Mouse (Mus musculus): ENCODE results near the gene Trpt1.

The Trpt1 gene

DNA sequence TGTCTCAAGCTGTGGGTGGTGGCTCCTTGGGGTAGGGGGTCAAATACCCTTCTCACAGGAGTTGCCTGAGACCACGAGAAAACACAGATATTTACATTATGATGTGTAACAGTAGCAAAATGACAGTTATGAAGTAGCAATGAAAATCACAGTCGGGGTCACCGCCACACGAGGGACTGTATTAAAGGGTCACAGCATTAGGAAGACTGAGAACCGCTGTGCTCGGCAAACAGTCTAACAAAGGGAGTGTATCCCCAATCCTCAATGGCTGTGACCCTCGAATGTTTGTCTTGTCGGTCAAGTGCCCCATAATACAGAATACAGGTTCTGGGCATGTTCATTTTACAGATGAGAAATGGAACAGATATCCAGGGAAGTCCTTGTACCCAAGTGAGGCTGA is 1.9 kb upstream of the Trpt1 start:
- no peak for DNase-seq (ENCODE audit: low read depth)

DNA sequence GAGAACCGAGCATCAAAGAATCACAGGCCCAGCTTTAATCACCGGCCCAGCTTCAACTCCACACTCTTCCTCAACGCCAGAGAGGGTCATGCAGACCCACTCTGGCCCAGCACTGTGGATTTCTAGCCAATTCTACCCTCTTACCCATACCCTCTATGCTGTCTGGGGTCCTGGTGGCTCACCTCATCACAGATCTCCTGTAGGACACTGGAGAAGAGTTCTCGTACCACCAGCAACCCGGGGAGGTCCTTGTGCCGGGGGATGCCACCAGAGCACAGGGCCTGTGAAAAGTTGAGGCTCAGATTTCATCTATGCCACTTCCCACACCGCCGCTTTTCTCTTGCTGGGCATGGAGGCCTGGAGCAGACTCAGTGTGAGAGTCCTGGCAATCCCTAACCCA is 1.4 kb upstream of the Trpt1 start:
- DNase-seq (ENCODE audit: low read depth), result no peak

DNA sequence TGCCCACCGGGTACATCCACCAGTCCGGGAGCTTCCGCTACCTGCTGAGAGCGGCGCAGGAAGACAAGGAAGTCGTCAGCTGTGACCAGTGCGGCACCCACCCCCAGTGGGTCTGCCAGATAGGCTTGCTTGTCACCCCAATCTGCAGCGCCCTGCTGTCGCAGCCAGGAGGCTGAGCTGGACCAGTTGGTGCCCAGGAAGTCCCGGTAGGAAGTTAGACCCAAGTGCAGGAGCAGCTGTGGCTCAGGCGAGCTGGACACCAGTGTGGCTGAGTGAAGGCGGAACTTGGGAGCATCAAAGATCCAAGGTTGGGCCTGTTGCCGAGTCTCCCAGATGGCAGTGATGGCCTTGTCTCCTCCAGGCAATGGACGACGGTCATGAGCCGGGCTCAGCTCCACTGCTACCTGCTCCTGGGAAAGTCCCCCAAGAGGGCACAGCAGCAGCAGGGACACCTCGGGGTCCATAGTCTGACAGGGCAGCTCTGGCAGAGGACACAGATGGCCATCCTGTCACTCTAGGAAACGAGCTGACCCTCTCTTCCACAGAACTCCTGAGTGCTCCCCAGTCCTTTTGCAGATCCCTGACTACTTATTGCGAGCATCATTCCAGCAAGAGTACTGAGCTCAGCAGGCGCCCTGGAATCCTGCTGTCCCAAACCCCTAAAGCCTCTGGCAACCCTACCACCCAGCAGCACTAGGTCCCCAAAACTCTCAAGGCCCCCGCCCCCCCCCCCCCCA is 508 bp upstream of the Trpt1 start:
- no peak for DNase-seq (ENCODE audit: low read depth)

DNA sequence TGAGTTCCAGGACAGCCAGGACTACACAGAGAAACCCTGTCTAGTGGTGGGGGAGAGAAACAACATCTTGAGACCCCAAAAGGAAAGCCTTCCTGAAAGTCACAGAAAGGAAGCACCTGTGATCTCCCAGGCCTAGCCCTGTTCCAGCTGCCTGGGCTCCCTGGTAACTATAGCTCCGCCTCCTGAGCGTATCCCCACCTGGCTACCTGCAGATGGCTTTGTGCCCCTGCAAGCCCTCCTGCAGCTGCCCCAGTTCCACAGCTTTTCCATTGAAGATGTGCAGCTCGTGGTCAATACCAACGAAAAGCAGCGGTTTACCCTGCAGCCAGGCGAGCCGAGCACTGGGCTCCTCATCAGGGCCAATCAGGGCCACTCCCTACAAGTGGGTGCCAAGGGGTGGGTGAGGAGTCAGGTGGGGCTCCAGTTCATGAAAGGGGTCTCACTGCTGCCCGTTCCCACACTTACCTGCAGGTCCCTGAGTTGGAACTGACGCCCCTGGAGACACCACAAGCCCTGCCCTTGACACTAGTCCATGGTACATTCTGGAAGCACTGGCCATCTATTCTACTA is 1.9 kb downstream of the Trpt1 start:
- no peak for DNase-seq (ENCODE audit: low read depth)

DNA sequence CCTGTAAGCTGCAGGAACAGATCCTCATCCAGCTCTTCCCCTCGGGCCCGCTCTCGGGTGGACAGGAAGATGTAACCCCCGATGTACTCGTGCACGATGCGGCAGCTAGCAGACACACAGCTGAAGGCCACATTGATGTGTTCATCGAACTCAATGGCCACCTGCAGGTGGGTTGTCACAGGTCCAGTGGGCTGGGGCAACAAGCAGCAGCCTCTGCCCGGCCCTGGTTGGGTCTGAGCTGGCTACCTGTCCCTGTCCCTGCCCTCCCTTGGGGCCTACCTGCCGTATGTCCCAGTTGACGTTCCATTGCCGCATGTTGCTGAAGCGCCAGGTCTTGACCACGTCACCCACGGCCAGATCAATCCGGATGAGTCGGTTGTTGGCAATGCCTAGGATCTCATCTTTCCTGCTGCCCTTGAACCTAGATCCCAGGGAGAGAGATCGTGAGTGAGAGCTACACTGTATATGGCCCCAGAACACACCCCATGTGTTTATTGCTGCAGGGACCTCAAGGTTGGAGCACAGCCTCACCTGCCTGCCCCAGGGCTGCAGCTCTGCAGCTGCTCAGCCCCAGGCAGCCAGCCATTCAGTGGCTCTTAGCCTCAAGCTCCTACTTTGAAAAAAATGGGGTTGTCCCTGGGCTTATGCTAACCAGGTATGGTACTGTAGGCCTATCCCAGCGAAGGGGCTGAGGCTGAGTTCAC is 3.6 kb downstream of the Trpt1 start:
- no peak for DNase-seq (ENCODE audit: low read depth)

- no peak for DNase-seq (ENCODE audit: low read depth)
Observed at GRCm38 (mm10) chr19:7006892-7007593, 11.1 kb downstream of the Trpt1 start.

GRCm38 (mm10) chr19:7012426-7012825 is 16.5 kb downstream of the Trpt1 start:
- DNase-seq (ENCODE audit: low read depth), result no peak

DNA sequence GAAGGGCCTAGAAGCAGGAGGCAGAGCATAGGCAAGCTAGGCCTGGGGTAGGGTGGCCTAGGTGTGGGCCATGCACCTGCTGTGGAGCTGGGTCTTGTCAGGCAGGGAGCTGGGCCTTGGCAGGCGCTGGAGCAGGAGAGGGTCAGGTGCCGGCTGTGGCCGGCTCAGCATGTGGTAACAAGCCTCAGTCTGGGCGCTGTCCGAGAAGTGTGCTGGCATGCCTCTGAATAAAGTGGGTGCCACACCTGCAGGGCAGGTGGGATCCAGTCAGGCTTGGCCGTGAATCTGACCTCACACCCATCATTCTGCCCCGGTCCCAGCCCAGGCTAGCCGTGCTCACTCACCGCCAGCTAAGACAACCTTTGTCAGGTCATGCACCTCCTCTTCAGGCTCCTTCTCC is 18.1 kb downstream of the Trpt1 start:
- no peak for DNase-seq (ENCODE audit: low read depth)

DNA sequence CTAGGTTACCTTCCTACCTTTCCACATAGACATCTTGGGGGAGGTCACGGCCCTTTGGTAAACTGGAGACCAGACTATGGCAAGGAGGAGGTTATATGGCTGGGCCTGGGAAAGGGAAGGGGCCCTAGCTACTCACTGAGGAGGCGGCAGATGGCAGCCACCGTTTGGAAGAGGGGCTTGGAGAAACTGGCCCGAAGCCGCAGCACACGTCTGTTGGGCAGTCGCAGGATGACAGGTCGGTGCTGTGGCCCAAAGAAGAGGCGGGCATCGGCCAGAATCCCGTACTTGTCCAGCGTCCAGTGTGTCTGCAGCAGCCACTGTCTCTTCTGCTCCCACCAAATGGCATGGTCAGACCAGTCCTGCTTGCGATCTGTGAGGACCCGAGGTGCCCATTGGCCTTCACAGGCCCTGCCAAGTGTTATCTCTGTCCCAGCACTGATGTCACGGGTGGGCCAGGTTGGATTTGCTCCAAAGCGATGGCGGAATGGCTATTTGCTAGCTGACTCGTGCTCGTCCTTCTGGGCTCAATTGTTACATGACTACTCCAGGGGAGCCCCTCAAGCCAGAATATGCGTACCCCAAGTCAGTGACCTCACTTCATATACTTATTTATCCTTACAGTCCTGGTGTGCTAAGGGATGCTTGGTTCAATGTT is 18.7 kb downstream of the Trpt1 start:
- DNase-seq (ENCODE audit: low read depth), result no peak

GRCm38 (mm10) chr19:7017541-7018457 is 21.9 kb downstream of the Trpt1 start:
- peak; percentile 77 for DNase-seq (ENCODE audit: low read depth)

GRCm38 (mm10) chr19:7018546-7018945 is 22.6 kb downstream of the Trpt1 start:
- no peak for DNase-seq (ENCODE audit: low read depth)

DNA sequence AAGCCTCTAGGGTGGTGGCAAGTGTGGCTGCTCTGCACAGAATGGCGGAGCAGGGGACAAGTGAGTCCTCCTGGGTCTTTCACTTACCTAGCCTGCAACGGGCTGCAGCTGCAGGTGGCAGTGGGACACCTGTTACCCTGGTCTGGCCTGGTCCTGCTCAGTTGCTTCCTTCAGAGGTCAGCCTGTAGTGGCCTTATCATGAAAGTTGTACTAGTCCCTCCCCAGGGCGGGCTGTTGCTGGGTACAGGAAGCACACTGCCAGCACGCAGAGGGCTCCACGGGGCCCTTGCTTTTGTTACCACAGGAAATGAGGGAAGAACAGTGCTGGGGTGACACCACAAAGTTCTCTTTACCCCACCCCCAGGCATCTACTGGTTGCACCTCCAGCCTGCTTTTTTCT is 23.3 kb downstream of the Trpt1 start, which contains the start of gene Fermt3:
Fermt3 (minus strand) TSS at position 279 of the 400 bp plus-strand sequence.
- DNase-seq (ENCODE audit: low read depth), result peak; percentile 59

DNA sequence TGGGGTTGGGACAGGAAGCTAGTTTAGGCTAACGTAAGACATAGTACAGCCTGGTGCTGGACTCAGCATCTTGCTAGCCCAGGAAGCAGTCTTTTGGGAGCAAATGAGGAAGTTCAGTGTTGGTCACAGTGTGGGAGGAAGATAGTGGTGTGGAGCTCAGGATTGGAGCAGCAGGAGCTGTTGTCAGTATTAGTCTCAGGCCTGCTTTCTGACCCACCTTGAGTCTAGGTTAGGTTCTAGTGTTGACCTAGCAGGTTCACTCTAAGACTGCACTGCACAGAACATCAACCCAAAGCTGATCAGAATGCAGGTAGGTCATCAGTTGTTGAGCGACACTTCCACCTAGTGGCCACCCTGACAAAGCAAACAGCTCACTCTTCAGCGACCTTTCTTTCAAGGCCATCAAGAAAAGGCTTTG is 24.3 kb downstream of the Trpt1 start:
- DNase-seq (ENCODE audit: low read depth), result peak; percentile 71

DNA sequence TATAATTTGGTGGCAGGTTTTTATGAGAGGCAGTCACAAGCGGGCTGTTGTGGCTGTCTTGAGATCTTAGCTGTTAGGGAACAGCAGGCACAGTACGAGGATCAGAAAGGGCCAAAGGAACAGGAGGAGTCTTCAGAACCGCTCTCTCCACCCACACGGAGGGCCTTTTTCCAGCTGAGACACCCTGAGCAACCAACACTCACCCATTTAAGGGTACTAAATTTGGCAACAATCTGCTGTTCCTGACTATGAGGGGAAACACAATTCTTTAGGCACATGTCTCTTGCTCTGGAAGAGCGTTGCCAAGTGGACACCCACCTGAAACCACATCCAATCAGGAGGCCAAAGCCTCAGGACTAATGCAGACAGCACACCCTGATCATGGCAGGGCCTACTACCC is 33.6 kb downstream of the Trpt1 start:
- no peak for DNase-seq (ENCODE audit: low read depth)

DNA sequence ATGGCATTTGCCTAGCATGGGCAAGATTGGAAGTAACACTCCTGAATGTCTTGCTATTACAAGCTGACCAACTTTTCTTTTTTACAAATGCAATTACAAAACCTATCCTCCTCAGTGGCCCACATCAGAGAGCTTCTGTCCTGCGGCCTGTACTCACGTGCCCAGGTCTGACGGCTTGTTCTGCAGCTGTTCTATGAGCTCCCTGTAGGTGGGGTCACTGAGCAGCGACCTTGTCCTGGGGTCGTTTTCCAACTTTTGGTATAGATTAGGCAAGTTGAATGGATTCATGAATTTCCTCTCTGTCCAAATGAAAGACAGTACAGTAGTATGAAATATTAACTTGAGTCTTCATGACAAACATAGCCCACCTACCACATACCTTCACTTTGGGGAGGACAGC is 38.1 kb downstream of the Trpt1 start:
- DNase-seq (ENCODE audit: low read depth), result no peak

GRCm38 (mm10) chr19:7039088-7039720 is 43.3 kb downstream of the Trpt1 start:
- DNase-seq (ENCODE audit: low read depth), result peak; percentile 54

GRCm38 (mm10) chr19:7039841-7040636 is 44.1 kb downstream of the Trpt1 start, which contains the start of gene Stip1:
Gene Stip1 (minus strand): TSS chr19:7039967.
- DNase-seq (ENCODE audit: low read depth), result peak; percentile 100

DNA sequence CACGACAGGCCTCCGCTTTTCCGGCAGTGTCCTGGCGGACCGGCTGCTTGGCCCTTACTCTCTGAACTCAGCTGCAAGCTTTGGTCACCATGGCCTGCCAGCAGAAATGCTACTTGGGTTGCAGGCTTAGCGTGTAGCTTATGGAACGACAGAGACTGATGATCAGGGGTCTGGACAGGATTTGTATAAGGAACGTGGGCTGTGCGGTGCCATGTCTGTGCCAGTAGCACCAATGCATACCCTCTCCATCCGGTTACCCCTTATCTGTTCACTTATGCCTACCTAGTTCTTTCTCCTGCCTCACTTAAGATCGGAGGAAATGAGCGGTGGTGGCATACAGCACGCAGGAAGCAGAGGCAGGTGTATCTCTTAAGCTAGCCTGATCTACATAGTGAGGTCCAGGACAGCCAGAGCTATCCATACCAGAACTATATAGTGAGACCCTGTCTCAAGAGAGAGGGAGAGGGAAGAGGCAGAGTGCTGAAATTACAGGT is 44.8 kb downstream of the Trpt1 start:
- no peak for DNase-seq (ENCODE audit: low read depth)

DNA sequence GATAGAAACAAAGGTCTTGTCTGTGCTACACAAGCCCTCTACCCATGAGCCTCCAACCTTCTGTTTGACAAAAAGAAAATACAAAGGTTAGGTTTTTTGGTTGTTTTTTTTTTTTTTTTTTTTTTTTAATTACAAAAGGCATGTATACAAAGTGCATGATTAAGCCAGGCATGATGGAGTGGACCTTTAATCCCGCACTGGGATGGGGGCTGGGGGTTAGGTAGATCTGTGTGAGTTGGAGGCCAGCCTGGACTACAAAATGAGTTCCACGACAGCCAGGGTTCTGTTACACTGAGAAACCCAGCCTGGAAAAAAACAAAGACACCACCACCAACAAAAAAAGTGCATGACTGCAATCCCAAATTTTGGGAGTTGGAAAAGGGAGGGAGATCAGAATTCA is 45.2 kb downstream of the Trpt1 start:
- no peak for DNase-seq (ENCODE audit: low read depth)

All from c-Kit-positive CD71-positive TER-119-negative erythroid progenitor cells, embryonic 14.5 days (primary cell).